Mouse (Mus musculus): ENCODE results near the gene Fabp2.

GRCm38 (mm10) chr3:122895189-122895731 is 388 bp downstream of the Fabp2 start:
- no peak for TF ChIP-seq POLR2A (IDR thresholded peaks at IDR 0.05; ENCODE audit: borderline replicate concordance, extremely low read depth, insufficient read depth, insufficient read length, poor library complexity, severe bottlenecking)
- TF ChIP-seq CTCF (IDR thresholded peaks at IDR 0.05; ENCODE audit: borderline replicate concordance, extremely low read depth, insufficient read depth, insufficient read length) = no peak

Measured in brain, embryonic 14.5 days (tissue).